Mouse (Mus musculus): ENCODE measurements around the gene Zmynd8.

Zmynd8 gene

DNA sequence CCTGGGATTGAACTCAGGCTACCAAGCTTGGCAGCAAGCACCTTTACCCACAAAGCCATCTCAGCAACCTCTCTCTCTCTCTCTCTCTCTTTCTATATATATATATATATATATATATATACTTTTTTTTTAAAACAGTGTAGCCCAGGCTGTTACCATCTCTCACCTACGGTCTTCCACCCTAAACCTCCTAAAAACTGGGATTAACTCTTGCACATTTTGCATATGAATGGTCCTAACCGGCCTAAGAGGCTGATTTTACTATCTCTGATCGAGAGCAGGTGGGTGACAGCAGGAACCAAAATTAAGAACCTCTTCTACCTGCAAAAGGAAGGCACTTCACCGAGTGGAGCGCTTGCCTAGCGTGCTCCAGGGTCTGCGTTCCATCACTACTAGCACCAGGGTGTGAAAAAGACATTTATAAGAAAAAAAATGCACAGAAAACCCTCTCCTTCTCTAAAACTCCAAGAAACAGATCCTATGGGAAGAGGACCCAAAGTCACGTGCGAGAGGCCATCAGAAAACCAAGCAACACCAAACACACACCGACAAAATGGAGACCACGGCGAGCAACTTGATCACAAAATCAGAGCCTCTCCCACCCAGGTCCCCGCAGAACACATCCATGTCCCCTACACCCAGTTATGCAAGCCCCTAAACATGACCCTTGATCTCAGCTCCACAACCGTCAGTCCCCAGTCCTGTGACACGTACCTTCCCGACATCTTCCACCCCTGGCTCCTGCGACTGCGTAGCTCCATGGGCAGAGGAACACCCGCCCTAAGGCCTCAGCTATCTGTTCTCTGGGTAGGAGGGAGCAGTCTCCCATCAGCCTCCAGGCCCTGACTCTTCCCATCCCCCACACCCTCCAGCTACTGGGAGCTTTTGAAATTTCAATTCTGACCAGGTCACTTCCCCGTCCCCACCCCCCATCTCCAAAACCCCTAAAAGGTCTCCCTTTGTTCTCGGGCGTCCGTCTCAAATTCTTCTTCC, at the start of gene Zmynd8:
Zmynd8 (minus strand) TSS at position 815 of the 993 bp plus-strand sequence.
- DNase-seq, result no peak

DNA sequence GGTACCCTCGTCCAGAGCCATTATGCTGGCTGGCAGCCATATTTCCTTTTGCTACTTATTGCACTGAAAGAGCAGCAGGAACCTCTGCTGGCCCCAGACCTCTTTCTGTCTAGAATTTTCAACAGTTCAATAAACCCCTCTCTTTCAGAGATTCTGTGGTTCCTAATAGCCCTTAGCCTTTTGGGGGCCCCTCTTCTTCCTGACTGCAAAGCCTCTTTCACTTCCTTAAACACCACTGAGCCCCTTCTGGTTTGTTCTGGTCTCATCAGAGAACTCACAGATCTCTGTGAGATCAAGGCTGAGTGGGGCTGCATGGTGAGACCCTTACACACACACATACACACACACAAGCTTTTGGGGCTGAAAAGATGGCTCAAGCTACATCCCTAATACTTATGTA, 49.2 kb upstream of the Zmynd8 start:
- no peak for DNase-seq

DNA sequence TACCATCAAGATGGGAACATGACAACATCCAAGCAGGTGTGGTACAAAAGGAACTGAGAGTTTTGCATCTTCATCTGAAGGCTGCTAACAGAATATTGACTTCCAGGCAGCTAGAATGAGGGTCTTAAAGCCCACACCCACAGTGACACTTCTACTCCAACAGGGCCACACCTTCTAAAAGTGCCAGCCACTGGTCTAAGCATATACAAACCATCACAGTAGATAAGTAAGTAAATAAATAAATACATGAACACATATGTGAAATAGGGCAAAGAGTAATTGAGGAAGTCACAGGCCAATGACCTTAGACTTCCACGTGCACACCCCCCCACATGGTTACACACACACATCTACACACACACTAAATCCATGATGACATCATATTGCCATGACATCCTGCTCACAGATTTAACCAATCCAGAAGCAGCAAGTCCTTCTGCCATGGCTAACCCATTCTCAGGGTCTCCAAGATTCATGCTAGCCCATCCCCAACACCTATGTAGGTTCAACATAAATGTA, 47.3 kb upstream of the Zmynd8 start:
- no peak for DNase-seq

DNA sequence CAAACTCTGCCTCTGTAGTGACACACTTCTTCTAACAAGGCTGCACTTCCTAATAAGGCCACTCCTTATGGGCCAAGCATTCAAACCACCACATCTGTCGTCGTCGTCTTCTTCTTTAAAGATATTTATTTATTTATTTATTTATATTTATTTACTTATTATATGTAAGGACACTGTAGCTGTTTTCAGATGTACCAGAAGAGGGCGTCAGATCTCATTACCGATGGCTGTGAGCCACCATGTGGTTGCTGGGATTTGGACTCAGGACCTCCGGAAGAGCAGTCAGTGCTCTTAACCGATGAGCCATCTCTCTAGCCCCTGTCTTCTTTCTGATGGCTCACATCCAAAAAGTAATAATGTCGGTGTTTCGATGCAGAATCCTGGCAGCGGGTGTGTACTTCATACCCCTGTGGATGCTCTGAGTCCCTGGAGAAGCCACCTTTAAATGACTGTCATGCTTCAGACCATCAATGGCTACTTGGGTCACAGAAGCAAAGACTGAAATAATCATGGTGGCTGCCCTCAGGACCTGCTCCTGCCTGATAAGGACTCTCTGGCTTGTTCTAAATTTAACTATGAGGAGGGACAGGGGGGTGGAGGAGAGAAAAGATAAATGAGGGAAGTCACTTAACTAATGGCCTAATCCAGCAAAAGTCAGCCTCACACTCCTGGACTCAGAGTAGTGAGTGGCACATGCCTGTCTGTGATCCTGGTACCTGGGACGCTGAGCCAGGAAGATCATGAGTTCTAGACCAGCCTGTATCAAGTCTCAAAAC, 45.9 kb upstream of the Zmynd8 start:
- DNase-seq, result no peak

DNA sequence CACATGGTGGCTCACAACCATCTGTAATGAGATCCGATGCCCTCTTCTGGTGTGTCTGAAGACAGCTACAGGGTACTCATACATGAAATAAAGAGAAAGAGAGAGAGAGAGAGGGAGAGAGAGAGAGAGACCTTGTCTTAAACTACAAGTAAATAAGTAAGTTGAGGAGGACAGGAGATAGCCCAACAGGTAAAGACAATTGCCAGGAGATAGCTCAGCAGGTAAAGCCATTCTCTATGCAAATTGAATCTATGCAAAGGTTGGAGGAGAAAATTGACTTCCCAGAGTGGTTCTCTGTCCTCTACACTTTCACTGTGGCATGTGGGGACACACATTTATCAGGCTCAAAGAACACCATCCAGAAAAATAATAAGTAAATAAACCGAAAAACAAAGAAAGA, 44.3 kb upstream of the Zmynd8 start:
- DNase-seq, result no peak

DNA sequence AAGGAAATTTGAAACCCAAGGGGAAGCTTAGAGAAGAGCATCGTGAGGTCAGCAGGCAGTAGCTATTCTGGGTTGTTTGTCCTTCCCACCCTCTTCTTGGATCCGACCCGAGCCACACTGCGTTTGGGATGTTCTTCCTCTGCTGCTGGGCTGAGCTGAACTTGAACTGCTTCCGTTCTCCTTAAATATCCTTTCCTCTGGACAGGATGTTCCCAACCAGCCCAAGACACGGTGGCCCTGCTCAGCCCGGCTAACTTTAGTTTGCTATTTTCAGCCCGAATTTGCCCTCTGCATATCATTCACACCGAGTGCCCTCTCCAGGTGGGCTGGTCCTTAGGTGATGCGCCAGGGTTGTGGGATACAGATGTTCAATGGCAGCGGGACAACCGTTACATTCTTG, 37.3 kb upstream of the Zmynd8 start:
- DNase-seq, result no peak

DNA sequence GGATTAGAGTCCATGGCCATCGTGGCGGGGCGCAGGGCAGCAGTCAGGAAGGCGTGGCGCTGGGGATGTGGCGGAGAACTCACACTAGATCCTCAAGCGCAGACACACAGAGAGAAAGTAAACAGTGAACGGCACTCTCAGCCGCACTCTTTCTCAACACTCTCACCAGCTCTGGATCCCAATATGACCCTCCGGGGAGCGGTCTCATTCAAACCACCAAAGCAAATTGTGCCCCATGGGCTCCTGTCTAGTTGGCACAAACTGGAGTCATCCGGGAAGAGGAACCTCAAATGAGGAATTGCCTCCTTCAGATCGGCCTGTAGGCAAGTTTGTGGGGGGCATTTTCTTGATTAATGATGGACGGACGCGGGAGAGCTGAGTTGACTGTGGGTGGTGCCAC, 28.9 kb upstream of the Zmynd8 start:
- DNase-seq, result no peak

DNA sequence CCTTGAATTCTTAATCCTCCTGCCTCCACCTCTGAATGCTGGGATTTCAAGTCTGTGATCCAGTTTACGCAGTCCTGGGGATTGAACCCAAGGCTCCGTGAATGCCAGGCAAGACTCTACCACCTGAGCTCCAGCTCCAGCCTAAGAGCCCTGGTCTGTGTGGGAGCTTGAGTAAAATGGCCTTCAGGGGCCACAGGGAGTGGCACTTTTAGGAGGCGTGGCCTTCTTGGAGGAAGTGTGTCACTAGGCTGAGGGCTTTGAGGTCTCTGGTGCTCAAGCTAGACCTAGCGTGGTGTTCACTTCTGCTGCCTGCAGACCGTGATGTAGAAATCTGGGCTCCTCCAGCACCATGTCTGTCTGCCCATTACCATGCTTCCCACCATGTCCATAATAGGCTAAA, 27.4 kb upstream of the Zmynd8 start:
- DNase-seq, result no peak

DNA sequence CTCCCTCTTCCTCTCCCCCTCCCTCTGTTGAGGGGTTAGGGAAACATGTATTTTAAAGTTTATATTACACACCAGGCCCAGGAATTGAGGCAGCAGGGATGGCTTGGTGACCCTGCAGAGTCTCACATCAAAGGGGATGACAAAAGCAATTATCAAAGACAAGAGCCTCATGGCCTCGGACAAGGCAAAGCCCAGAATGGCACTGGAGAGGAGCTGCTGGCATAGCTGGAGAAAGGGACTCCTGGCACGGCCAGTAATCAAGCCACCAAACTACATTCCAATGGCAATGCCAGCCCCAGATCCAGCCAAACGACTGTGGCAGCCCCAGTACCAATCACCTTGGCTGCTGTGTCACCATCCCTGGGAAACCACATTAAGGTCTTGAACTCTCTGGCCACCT, 26.3 kb upstream of the Zmynd8 start:
- DNase-seq, result peak; percentile 22

DNA sequence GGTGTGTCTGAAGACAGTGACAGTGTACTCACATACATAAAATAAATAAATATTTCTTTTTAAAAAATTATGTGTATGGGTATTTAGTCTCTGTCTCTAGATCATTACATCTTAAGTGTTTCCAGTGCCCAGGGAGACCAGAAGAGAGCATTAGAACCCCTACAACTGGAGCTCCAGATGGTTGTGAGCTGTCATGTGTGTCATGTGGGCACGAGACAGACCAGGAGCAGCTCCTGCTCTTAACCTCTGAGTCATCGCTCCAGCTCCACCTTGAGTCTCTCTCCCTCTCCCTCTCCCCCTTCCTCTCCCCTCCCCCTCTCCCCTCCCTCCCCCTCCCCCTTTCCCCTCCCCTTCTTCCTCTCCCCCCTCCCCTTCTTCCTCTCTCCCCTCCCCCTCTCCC, 25.9 kb upstream of the Zmynd8 start:
- DNase-seq, result no peak

DNA sequence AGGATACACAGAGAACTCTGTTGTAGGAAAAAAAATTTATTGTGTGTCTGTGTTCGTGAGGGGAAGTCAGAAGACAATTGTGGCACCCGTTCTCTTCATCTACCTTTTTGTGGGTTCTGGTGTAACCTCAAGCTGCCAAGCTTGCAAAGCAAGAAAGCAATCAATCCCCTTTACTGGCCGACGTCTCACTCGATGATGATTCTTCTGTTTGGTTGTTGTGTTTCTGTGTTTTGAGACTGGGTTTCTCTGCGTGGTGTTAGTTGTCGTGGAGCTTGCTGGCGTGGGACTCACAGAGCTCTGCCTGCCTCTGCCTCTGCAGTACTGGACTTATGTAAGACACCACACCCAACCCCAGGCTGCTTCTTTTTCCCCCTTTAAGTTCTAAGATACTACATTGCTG, 24.9 kb upstream of the Zmynd8 start:
- peak; percentile 46 for DNase-seq

DNA sequence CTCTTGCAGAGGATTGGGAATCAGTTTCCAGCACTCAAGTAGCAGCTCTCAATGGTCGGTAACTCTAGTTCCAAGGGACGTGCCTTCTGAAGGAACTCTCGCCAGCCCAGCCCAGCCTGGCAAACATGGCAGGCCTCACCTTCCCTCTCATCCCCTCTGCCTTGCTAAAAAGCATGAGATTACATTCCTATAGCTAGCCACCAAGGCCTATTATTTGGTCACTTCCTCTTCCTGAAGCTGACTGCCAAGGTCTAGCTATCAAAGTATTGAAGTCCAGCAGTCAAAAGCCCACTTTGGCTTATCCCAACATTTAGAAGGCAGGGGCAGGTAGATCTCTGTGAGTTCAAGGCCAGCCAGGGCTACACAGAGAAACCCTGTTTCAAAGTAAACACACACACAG, 24.2 kb upstream of the Zmynd8 start:
- DNase-seq, result no peak

DNA sequence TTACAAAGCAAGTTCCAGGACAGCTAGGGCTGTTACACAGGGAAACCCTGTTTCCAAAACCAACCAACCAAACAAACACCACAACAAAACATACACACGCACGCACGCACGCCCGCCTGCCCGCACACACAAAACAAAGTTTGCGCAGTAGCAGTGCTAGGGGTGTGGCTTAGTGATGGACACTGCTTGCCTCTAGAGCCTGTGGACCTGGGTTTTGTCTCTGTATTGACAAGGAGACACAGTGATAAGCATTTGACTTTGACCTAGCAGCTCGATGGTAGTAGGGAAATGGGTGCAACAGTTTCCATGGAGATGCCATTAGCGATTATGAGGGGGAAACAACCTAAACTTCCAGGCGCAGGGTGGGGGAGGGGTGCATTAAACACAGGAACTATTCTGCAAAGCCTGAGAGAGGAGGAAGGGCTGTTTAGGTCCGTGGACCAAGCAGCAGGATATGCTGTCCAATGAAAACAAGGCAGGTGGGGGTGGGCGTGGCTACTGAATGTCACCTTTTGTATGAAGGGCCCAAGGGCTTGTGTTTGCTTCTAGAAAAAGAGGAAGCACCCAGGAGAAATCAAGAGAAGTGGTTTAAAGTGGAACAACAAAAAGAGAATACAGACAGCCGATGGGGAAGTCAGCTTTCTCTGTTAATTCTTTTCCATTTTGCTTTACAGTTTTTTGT, 23.4 kb upstream of the Zmynd8 start:
- DNase-seq, result peak; percentile 53

DNA sequence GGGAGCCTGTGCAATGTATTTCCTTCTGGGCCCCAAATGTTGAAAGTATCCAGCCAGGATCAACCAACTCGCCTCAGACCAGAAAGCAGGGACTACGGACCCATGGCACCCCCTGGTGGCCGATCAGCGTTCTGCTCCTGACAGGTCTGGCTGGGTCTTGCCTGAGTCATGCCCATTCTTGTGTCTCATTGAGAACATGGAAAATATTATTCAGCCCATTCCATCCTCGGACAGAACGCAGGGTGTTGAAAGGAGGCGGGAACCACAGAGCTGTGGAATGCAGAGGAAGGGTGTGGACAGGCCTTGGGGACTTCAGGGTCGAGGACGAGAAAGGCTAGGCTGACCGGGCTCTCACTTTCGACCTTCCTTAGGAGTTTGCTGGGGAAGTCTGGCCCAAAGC, 15.5 kb upstream of the Zmynd8 start:
- peak; percentile 85 for DNase-seq

DNA sequence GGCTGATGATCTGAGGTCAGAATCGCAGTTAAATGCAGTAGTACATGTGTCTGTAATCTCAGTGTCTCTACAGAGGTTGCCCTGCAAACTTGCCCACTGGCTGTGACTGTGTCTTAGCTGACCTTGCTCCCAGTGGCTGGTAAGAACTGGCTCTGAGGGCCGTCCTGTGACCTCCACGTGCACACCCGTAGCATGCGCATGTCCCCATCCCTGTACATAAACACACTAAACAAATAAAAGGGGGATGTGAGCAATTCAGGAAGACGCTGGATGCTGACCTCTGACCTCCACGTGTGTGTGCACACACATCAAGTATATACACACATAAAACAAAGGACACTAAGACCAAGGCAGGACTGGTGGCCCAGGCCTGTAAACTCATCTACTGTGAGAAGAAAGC, 14.3 kb upstream of the Zmynd8 start:
- no peak for DNase-seq

DNA sequence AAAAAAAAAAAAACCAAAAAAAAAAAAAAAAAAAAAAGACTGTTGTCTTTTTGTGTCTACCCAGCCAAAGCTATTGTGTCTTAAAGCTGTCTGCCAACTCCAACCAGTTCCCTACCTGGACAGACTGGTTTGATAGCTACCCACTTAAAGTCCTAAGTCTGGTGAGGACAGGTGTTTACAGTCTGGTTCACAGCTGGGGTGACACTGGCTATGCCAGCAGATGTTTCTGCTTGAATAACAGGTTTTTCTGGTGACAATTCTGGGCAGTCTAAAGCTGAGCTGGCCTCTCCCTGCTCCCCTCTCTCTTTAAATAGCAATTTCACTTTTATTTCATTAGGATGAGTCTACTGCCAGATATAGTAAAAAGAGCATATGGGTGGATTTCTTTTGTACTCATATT, 10.9 kb upstream of the Zmynd8 start:
- no peak for DNase-seq

DNA sequence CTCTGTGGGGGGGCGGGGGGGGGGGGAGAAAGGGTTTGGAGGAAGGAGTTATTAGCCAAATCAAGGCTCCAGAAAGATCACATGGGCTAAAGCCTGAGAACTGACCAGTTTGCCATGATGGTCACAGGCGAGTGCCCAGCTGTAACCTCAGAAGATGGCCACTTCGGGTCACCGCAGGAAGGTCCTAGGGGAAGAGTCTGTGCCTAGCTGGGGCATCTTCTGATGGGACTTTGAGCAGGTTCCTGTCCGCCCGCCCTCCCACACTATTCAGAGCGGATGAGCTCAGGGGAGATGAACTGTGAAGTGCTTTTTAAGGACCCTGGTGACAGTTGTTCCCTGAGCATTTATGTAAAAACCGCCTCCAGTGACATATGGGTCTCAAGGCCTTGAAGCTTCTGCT, 8.4 kb upstream of the Zmynd8 start:
- no peak for DNase-seq

DNA sequence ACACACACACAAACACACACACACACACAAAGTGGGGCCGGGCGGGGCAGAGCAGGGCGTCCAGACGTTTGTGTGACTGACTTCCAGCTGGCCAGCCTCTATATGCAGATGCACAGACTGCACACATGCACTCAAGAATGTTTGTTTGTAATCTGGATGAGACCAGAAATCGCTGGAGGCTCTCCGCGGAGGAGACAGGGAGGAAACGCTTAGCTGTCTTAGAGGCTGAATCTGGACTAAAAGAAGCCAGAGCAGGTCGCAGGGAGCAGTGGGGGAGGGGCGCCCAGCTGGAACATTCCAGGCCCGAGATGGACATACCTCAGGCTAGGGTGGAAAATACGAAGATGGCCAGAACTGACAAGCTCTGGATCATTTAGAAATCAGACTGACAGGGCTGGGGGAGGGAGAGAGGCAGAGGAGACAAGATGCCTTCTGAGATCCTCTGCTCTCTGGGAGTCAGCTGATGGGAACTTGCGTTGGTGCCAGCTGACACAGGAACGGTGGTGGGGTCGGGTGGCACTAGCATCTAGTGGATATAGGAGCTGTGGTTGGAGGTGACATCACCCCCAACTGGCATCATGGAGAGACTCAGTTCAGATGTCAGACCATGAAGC, 7.6 kb upstream of the Zmynd8 start:
- no peak for DNase-seq

DNA sequence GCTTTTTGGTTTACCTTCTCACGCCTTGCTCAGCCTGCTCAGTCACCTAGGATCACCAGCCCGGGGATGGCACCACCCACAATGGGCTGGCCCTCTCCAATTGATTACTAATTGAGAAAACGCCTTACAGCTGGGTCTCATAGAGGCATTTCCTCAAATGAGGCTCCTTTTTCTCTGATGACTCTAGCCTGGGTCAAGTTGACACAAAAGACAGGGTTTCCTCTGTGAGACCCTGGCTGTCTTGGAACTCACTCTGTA, 2.2 kb upstream of the Zmynd8 start:
- no peak for DNase-seq

DNA sequence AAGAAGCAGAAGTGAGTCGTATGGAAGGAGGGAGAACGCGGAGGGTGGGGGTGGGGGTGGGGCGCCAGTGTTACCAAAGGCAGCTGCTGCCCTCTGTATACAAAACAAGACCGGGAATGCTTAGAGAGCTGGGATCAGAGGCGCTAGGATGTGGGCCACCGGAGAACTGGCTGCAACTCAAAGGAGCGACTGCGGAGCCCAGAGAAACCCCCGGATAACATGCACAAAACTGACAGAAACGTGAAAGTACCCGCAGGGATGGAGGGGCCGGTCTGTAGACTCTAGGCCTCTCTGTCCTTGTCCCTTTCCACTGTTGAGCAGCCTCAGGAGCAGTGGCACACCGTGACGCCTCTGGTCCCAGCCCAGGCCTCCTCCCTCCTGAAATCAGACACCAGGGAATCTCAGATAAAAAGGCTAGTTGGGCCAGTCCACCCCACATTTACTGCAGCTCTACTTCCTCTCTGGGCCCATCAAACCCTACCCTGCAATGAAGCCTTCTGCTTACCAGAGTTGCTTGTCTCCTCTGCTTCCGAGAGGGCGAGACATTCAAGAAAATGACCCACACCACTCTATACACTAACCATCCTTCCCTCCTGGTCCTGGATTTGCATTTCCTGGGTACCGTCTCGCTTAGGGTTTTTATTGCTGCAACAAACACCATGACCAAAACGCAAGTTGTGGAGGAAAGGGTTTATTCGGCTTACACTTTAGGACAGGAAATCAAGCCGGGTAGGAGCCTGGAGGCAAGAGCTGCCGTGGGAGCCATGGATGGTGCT, 1.7 kb upstream of the Zmynd8 start:
- no peak for DNase-seq

DNA sequence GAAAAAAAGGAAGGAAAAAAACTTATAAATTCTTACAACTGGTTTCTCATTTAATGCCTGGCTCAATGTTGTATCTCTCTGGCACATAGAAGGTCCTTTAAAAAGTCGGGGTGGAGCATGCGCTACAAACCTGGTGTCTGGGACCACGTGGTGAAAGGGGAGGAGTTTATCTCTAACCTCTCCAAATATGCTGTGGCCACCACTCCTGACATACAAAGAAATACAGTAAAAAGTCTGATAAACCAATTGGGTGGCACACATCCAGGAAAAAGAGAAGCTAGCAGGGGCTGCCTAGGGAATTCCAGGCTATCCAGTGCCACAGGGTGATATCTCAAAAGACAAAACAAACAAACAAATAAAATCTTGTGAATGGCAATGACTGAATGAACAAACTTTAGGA, 1.1 kb upstream of the Zmynd8 start:
- no peak for DNase-seq

DNA sequence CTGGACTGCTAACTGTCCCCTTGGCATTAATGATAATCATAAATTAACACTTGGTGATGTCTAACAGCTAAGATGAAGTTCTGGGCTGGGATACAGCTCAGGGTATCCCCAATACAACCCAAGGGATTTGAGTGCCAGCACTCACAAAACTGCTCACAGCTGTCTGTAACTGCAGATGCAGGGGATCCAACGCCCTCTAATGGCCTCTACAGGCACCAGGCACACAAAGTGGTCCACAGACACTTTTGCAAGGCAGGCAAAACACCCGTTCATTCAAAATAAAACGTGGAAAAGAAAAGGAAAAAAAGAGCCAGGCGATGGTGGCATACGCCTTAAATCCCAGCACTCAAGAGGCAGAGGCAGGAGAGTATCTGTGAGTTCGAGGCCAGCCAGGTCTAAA, 658 bp upstream of the Zmynd8 start:
- no peak for DNase-seq

Data from thymus, postnatal 25 days (tissue).